Mouse (Mus musculus) embryonic stem cell, embryonic (primary cell): ENCODE measurements around the gene Stk36.

Experiments
- CTCF ChIA-PET, 4 experiments: fragments of 300-600 bp in 2 of 4; fragments of 350-600 bp in 2 of 4; sonication (Branson Sonifier 250); formaldehyde crosslinking; loops; one replicate each; lab custom pipeline; 2022; ENCODE audit warnings: inconsistent platforms in 2 of 4; lab: Charles Lee
- POLR2A ChIA-PET, 4 experiments: fragments of 300-600 bp in 2 of 4; fragments of 350-600 bp in 2 of 4; sonication (Branson Sonifier 250); formaldehyde crosslinking; loops; one replicate each; lab custom pipeline; 2022; ENCODE audit warnings: antibody characterized with exemption in 4 of 4, inconsistent platforms in 1 of 4; lab: Charles Lee

Stk36 gene

GRCm38 (mm10) chr1:74601267-74601962, at the start of gene Stk36, which contains the start of gene Rnf25:
TSS of gene Stk36 (plus strand) at chr1:74601445.
TSS of gene Rnf25 (minus strand) at chr1:74601397.
- ChIA-PET POLR2A (interaction anchor here (0.5 to 4.4 kb wide), 31 partner anchors 8 to 215 kb away, joined by 3 to 55 read pairs (median 4); partner anchors contain the start of genes Bcs1l (in 4 of the 4), Zfp142 (in 4 of the 4), Ttll4 (in 2 of the 4) and Cnot9 (in 1 of the 4)), CTCF (interaction anchor here in 3 of 4 experiments (0.7 to 1.9 kb wide), 8 partner anchors 14 to 716 kb away, joined by 3 to 10 read pairs (median 4); partner anchors contain the start of genes Bcs1l (in 1 of the 3), Cyp27a1 (in 1 of the 3), Dnpep (in 1 of the 3) and Zfp142 (in 1 of the 3))

DNA sequence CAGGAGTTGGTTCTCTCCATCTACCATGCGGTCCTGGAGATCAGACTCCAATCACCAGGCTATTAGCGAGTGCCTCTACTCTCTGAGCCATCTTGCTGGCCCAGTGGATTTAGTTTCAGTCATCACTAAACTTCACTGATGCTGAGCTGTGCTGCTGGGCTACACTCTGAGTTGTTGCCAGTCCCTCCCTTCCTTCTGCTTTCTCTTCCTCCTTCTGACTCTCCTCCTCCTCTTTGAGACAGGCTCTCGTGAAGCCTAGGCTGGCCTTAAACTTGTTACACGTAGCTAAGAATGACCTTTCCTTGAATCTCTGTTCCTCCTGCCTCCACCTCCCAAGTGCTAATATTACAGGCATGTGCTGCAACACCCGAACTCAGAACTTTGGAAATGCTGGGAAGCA, 42.2 kb upstream of the Stk36 start:
- ChIA-PET POLR2A (interaction anchor here in 1 of 4 experiments (1.7 kb wide), 1 partner anchor 11 kb away, joined by 5 read pairs; no protein-coding TSS in a partner anchor), CTCF (interaction anchor here in 1 of 4 experiments (0.6 kb wide), 1 partner anchor 78 kb away, joined by 3 read pairs; no protein-coding TSS in a partner anchor)

GRCm38 (mm10) chr1:74565834-74566233, 35.4 kb upstream of the Stk36 start:
- ChIA-PET CTCF (interaction anchor here in 1 of 4 experiments (0.7 kb wide), 1 partner anchor 229 kb away, joined by 3 read pairs; no protein-coding TSS in a partner anchor), POLR2A (interaction anchor here in 1 of 4 experiments (0.7 to 1.8 kb wide), 4 partner anchors 25 to 60 kb away, joined by 3 to 4 read pairs (median 3); partner anchors contain the start of gene Cnot9)

GRCm38 (mm10) chr1:74569739-74570719, 31.2 kb upstream of the Stk36 start:
- ChIA-PET CTCF (interaction anchor here in 1 of 4 experiments (0.6 kb wide), 1 partner anchor 193 kb away, joined by 3 read pairs; no protein-coding TSS in a partner anchor), POLR2A (interaction anchor here in 2 of 4 experiments (1.3 to 3.0 kb wide), 6 partner anchors 11 to 65 kb away, joined by 3 to 10 read pairs (median 8); partner anchors contain the start of genes Bcs1l (in 2 of the 2) and Zfp142 (in 2 of the 2))

- ChIA-PET CTCF (interaction anchor here in 1 of 4 experiments (0.6 kb wide), 1 partner anchor 11 kb away, joined by 3 read pairs; no protein-coding TSS in a partner anchor), POLR2A (interaction anchor here in 3 of 4 experiments (0.5 to 2.4 kb wide), 7 partner anchors 9 to 132 kb away, joined by 3 to 13 read pairs (median 5); partner anchors contain the start of genes Rnf25 (in 2 of the 3) and Stk36 (in 2 of the 3))
Observed at GRCm38 (mm10) chr1:74582621-74583020, 18.6 kb upstream of the Stk36 start.

DNA sequence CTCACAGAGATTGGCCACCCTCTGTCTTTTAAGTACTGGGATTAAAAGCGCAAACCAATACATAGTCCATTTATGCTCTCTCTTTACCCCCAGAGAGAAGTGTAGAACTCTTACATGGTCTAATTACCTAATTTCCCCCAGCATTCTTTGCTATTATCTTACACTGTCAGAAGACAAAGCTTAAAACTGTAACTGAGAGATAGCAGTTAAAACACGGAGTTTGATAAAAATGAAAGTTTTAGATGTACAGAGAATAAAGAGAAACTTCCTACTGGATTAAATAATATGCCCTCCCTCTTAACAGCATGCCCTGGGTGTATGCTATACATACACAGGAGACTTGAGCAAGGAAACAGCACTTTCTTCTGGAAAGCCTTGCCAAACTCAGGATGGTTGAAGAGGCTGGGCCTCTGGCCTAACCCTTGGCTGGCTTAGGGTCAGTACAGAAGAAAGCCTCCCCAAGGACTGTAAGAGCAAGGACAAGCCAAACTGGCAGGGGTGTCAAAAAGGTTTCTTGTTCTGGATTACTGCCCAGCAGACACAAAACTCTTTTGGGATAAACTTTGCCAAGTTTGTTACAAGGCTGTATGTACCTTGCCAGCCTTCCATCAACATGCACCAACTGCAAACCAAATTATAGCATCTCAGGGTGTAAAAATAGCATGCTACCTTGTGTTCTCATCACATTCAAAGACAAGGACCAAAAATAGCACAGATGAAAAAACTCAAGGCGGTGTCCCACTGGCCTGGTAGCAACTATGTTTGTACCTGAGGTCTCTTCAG, 16.4 kb upstream of the Stk36 start:
- ChIA-PET POLR2A (interaction anchor here in 2 of 4 experiments (0.6 to 2.1 kb wide), 6 partner anchors 14 to 310 kb away, joined by 3 to 10 read pairs (median 3); partner anchors contain the start of genes Rnf25 (in 1 of the 2) and Stk36 (in 1 of the 2)), CTCF (no interaction called here)

DNA sequence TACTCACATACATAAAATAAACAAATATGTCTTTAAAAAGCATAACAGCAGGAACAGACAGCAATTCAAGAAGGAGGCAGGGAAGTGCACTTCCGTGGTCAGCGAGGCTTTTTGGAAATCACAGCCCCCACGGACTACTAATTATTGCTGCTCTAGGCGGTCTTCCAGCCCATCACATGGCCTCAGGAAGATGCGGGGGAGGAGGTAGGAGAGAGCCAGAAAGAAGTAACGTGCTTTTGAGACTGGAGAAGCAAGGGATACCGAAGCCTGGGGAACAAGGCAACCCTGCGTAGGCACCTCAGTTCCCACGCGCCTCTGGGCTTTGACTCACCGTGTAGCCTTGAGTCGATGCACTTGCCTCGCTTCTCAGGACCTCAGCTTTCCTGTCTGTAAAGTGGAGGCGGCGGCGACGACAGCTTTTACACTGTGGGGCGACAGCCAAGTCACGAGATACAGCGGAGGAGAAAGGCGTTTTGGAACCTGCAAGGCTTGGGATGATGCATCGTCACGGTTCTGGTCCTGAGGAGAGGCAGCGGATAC, 13.9 kb upstream of the Stk36 start:
- CTCF ChIA-PET: interaction anchor here in 3 of 4 experiments (0.5 to 1.9 kb wide), 6 partner anchors 14 to 382 kb away, joined by 3 to 6 read pairs (median 4); partner anchors contain the start of genes Rnf25 (in 1 of the 3) and Stk36 (in 1 of the 3)
- POLR2A ChIA-PET: interaction anchor here (0.6 to 5.4 kb wide), 22 partner anchors 9 to 730 kb away, joined by 3 to 55 read pairs (median 6); partner anchors contain the start of genes Rnf25 (in 4 of the 4), Stk36 (in 4 of the 4), Aamp (in 1 of the 4) and Cnot9 (in 1 of the 4)

DNA sequence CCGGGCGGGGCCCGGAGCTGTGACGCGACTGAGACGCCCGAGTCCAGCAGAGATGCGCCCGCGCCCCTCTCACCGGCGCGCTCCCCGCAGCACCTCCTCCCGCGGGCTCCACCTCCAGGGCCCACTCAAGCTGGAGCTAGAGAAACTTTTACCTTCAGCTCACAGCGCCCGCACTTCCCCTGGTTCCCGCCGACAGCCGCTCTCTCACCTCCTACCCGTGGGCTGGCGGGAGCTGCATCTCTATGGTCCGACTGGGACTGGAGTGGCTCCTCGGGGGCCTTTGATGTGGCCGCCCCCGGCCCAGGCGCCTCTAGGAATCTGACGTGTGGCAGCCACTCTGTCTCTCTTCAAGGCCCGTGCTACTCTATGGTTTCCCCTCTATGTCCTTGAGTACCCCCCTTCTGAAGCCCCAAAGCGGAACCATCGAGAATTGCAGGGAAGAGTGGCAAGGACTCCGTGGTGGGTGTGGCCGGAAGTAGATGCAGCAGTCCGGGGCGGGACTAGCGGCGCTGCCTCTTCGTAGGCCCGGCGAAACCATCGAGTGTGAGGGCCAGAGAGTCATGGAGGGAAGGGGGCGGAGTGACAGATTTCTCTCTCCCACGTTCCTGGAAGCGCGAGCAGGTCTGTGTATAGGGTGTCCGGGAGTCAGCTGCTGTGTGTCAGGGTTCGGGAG, 13.3 kb upstream of the Stk36 start, which contains the start of the genes Zfp142 and Bcs1l:
Gene Zfp142 (minus strand): TSS at position 474 of the 673 bp plus-strand sequence.
Gene Bcs1l (plus strand): TSS at position 517 of the 673 bp plus-strand sequence.
- POLR2A ChIA-PET: interaction anchor here (0.6 to 5.4 kb wide), 25 partner anchors 8 to 1510 kb away, joined by 3 to 55 read pairs (median 5); partner anchors contain the start of genes Rnf25 (in 4 of the 4), Stk36 (in 4 of the 4), Aamp (in 1 of the 4) and Cnot9 (in 1 of the 4)

DNA sequence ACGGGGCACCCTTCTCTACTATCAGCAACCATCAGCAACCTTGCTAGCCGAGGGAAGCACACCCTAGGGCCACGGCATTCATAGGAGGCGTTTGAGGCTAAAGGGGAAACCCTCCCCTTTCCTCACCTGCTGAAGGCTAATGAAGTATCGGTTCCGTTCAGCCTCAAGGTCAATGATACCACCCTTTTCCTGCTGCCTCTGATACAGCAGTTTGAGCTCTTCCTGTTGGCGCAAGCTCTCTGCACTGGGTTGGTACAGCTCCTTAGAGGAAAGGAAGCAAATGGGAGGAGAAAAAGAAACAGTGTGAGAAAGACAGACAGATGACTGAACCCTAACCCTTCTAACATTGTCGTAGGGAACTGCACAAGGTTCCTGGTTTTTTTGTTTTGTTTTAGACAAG, 6.8 kb upstream of the Stk36 start:
- CTCF ChIA-PET: no interaction called here

More for the DNA sequence above, 13.3 kb upstream of the Stk36 start, which contains the start of the genes Zfp142 and Bcs1l:
- CTCF ChIA-PET: interaction anchor here in 3 of 4 experiments (0.6 to 1.9 kb wide), 6 partner anchors 13 to 383 kb away, joined by 3 to 11 read pairs (median 6); partner anchors contain the start of genes Rnf25 (in 1 of the 3) and Stk36 (in 1 of the 3)

GRCm38 (mm10) chr1:74600501-74601266, 561 bp upstream of the Stk36 start:
- POLR2A ChIA-PET: interaction anchor here (0.6 to 4.4 kb wide), 29 partner anchors 9 to 214 kb away, joined by 3 to 55 read pairs (median 4); partner anchors contain the start of genes Bcs1l (in 4 of the 4), Zfp142 (in 4 of the 4), Ttll4 (in 2 of the 4) and Cnot9 (in 1 of the 4)
- CTCF ChIA-PET: interaction anchor here in 3 of 4 experiments (0.7 to 1.9 kb wide), 8 partner anchors 13 to 717 kb away, joined by 3 to 10 read pairs (median 4); partner anchors contain the start of genes Bcs1l (in 1 of the 3), Cyp27a1 (in 1 of the 3), Dnpep (in 1 of the 3) and Zfp142 (in 1 of the 3)

More for the DNA sequence above, 6.8 kb upstream of the Stk36 start:
- POLR2A ChIA-PET: no interaction called here

DNA sequence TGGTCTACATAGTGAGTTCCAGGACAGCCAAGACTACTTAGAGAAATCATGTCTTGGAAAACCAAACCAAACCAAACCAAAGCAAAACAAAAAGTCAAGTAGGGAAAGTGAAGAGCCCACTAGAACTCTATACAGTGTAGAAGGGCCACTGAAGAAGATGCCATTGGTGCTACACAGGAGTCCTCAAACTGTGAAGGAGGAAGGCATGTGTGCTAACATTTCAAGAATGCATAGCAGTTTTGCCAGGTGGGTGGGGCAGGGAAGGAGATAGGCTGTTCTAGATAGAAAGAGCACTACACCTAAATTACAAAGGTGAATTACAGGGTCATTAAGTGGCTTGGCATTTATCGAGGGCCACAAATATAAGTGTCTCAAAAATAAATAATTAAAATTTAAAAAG, 22.9 kb downstream of the Stk36 start:
- ChIA-PET POLR2A (no interaction called here), CTCF (no interaction called here)

DNA sequence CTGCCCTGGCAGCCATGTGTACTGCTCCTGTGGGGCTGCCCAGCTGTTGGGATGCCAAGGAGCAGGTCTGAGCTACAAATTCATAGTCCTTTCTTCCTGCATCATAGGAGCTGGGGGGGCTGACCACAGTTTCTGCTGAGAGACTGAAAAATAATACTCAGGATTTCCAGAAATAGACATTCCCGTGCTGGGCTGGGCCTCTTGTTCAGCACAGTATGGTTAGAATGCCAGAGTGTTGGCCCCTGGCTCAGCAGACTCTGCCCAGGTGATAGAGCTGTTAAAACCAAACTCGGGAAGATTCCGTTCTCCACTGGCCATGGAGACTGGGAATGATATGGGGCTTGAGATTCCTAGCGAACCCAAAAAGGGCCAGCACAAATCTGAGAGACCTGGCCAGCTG, 24.8 kb downstream of the Stk36 start:
- ChIA-PET POLR2A (interaction anchor here in 1 of 4 experiments (1.0 kb wide), 1 partner anchor 69 kb away, joined by 3 read pairs; no protein-coding TSS in a partner anchor), CTCF (no interaction called here)

GRCm38 (mm10) chr1:74628001-74628400, 26.8 kb downstream of the Stk36 start:
- ChIA-PET CTCF (interaction anchor here in 2 of 4 experiments (0.6 kb wide), 2 partner anchors 179 to 267 kb away, joined by 3 read pairs; no protein-coding TSS in a partner anchor), POLR2A (interaction anchor here in 2 of 4 experiments (0.5 to 0.9 kb wide), 2 partner anchors 9 to 26 kb away, joined by 3 to 4 read pairs; partner anchors contain the start of genes Rnf25 (in 1 of the 2) and Stk36 (in 1 of the 2))

- CTCF ChIA-PET: interaction anchor here in 2 of 4 experiments (0.6 to 2.1 kb wide), 3 partner anchors 11 to 204 kb away, joined by 3 to 7 read pairs (median 5); no protein-coding TSS in a partner anchor
- POLR2A ChIA-PET: interaction anchor here in 2 of 4 experiments (0.6 to 2.0 kb wide), 5 partner anchors 32 to 126 kb away, joined by 3 to 5 read pairs (median 4); no protein-coding TSS in a partner anchor
Observed at GRCm38 (mm10) chr1:74632734-74633133, 31.5 kb downstream of the Stk36 start.
